Mouse (Mus musculus) cerebellum, adult 11 months (tissue): ENCODE results near the gene A030003K21Rik.
"Not testable (repeated sequence)": the region's sequence is repeated elsewhere in the genome, so short reads cannot be mapped to it uniquely, and the experiment has no call there.

Source experiments
- DNase-seq: peaks from one replicate; pipeline ENCODE4 v3.0.0; 2022

A030003K21Rik gene

GRCm38 (mm10) chr1:82943295-82943694, at the start of gene A030003K21Rik:
Gene A030003K21Rik, minus strand, starts transcription at chr1:82943388.
- not testable (repeated sequence) for DNase-seq

- DNase-seq, result no peak
Measured at GRCm38 (mm10) chr1:82992093-82992492, 48.9 kb upstream of the A030003K21Rik start.

DNA sequence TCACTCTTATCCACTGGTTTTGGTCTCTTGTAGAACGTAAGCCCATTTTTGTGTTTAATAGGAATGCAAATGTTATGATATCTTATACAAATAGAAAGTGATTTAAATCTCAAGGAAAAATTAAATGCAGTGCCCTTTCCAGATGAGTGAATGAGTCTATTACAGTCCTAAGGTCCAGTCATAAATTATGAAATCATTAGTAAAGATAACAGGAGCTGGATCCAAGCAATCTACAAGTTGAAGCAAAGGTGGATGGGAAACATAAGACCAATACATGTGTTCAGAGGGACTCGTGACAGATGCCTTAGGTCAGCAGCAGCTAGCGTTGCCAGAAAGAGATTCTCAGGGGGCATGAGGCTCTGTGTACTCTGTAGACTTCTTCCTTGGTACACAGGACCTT, 48.4 kb upstream of the A030003K21Rik start:
- no peak for DNase-seq

- no peak for DNase-seq
Measured at GRCm38 (mm10) chr1:82991062-82991461, 47.9 kb upstream of the A030003K21Rik start.

GRCm38 (mm10) chr1:82987530-82988198, 44.5 kb upstream of the A030003K21Rik start:
- DNase-seq, result peak; percentile 3

GRCm38 (mm10) chr1:82986738-82987137, 43.5 kb upstream of the A030003K21Rik start:
- DNase-seq, result no peak

- no peak for DNase-seq
Measured at GRCm38 (mm10) chr1:82977840-82978239, 34.7 kb upstream of the A030003K21Rik start.

DNA sequence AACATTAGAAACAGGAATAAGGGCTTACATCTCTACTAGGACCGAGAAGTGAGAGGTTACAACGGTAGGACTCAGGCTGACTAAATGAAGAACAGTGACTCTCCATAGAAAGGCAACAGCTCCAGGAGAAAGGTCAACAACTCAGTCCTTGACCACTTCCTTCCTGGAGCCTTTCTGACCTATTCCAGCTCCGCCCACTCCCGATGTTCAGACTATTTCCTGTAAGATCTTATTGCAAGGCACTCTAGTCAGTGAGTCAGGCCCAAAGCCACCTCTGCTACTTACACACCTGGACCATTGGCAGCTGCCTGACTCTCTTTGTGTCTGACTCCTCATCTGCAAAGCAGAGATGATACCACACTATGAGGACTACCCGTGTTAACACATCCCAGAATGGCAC, 32.6 kb upstream of the A030003K21Rik start:
- no peak for DNase-seq

DNA sequence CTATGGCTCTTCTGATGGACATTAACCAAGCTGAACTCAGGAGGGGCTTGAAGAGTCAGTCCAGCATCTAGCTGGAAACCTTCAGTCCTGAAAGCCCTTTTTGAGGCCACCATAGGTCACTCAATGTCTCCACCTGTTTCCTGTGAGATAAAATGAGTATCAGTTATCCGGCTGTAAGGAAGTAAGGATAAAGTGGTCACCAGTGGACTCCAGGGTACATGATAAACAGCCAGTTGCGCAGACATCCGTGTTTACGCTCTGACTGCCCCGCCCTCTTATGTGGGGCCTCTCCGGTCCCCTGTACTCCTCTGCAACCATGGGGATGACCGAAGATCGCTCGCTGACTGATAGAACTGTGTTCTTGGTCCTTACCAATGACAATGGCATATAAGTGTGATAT, 31.2 kb upstream of the A030003K21Rik start:
- no peak for DNase-seq

DNA sequence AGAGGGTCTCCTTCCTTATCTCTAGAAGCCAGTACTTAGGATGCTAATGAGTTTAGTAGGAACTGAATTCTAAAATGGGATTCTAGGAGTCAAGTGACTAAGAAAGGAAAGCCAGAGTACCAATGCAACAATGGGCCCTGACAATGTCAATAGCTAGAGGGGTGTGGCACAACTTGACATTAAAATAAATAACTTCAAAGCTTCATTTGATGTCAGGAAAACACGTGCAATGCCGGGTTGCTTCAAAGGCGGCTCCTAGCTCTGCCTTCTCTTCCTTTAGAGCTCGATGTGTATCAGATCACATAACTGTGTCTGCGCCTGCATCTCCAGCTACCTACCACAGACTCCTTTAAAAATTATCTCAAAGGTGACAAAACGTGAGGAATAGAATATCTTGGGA, 30.7 kb upstream of the A030003K21Rik start:
- no peak for DNase-seq

GRCm38 (mm10) chr1:82973244-82973643, 30.1 kb upstream of the A030003K21Rik start:
- DNase-seq, result no peak

DNA sequence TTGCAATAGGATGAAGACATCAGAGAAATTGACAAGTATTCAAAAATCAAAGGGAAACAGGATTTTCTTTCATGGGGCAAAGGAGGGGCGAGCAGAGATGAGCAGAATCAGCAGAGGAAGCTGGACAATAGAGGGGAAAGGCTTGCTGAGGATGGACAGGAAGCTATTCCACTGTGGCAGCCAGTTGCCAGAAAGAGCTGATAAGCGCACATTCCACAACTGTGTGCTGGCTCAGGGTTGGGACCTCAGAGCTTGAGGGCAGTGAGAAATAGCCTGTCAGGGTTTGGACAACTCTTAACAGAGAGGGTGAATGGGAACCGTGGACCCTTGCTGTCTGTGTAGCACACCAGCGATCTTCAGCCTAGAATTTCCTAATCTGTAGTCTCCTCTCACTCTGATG, 28.9 kb upstream of the A030003K21Rik start:
- DNase-seq, result no peak

DNA sequence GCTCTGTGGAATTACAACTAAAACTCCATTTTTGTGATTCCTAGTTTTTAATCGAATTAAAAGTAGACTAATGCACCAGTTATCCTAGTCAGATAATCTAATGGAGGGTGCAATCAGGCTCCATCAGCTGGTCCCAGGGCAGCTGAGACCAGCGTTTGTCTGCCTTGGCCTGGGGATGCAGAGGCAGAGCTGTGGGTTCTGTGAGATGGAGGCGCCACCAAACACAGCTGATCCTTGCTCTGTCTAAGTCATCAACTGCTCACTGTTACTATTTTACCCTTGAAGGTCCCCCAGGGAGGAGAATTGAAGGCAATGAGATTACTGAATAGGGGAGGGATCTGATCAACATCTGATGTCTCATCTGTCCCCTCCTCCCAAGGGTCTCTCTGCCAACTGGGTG, 23.2 kb upstream of the A030003K21Rik start:
- DNase-seq, result no peak

GRCm38 (mm10) chr1:82959870-82960385, 16.7 kb upstream of the A030003K21Rik start, which contains the start of gene Gm47955:
Gene Gm47955, plus strand, starts transcription at chr1:82960286.
- DNase-seq, result no peak

- not testable (repeated sequence) for DNase-seq
Measured at GRCm38 (mm10) chr1:82955913-82956312, 12.7 kb upstream of the A030003K21Rik start, which contains the start of gene Gm7544. Gene Gm7544, minus strand, starts transcription at chr1:82956013.

GRCm38 (mm10) chr1:82948601-82949000, 5.4 kb upstream of the A030003K21Rik start:
- no peak for DNase-seq

- DNase-seq, result not testable (repeated sequence)
Measured at GRCm38 (mm10) chr1:82946029-82946428, 2.8 kb upstream of the A030003K21Rik start.

DNA sequence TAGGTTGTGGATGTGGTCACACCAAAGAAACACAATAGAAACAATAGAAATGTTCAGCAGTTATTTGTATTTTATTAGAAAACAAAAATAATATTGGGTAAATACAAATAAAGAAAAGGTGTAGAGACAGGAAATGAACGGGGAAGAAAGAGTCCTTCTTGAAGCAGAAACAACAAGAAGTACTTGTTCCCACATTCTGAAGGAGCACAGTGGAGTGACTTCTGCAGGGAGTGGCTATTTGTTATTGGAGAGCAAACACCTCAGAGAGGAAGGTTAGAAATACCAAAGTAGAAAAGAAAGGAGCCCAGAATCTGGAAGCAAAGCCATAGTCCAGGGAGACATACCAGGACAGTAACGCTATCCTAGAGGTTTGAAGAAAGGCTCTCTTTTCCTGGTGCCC, 683 bp downstream of the A030003K21Rik start:
- not testable (repeated sequence) for DNase-seq

- no peak for DNase-seq
Measured at GRCm38 (mm10) chr1:82938666-82939065, 4.5 kb downstream of the A030003K21Rik start.

DNA sequence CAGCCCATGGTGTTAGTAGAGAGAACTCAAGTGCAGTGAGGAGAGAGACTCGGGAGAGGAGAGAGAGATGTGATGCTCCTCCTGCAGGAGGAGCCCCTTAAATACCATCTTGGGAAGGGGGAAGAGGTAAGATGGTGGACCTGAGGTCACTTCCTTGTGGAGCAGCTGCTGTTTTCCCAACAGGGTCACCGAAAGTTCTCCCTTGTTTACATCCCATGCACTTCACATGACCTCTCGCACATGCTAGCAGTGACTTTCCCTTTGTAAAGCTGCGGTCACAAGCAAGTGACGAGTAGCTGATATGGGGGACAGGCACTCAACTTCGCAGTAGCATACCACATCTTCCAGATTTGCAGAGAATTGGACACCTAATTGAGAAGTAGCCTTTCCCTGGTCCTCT, 11.9 kb downstream of the A030003K21Rik start, which contains the start of gene Gm6217:
Gm6217 (minus strand) TSS at position 74 of the 400 bp plus-strand sequence.
- not testable (repeated sequence) for DNase-seq

- DNase-seq, result not testable (repeated sequence)
Measured at GRCm38 (mm10) chr1:82930558-82930957, 12.6 kb downstream of the A030003K21Rik start.

DNA sequence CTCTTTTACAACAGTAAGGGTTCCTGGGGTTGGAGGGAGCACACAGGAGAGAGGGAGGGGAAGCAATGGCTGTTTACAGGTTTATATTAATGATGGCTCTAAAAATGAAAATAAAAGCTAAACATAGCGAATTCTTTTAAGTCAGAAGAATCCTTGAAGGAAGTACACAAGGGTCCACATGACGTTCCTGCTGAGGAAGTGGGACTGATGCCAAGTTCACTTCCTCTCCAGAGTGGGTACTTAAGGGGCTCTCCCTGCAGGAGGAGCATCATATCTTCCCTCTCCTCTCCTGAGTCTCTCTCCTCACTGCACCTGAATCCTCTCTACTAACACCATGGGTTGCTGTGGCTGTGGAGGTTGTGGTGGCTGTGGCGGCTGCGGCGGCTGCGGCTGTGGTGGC, 18.5 kb downstream of the A030003K21Rik start, which contains the start of gene A030014E15Rik:
A030014E15Rik (plus strand) TSS at position 268 of the 400 bp plus-strand sequence.
- no peak for DNase-seq

DNA sequence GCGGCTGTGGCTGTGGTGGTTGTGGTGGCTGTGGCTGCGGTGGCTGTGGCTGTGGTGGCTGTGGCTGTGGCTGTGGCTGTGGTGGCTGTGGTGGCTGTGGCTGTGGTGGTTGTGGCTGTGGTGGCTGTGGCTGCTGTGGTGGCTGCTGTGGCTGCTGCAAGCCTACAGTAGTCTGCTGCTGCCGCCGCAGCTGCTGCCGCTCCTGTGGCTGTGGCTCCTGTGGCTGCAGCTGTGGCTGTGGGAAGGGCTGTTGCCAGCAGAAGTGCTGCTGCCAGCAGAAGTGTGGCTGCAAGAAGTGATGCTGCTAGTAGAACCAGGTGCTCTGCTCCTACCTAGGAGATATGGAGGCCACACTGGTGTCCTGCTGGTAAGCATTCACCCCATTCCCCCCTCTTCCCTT, 29.8 kb downstream of the A030003K21Rik start:
- DNase-seq, result not testable (repeated sequence)

DNA sequence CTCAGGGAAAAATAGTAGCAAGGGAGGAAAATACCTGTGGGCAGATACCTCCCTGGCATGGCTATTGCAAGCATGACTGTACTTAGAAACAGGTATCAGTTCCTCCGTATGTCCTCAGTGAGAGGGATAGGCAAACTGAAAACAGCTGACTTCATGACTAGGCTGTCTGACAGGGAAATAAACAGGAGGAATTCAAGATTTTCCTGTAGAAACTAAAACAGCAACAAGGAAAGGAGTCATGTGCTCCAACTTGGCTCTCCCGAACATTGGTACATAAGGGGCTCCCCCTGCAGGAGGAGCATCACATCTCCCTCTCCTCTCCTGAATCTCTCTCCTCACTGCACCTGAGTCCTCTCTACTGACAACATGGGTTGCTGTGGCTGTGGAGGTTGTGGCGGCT, 30.2 kb downstream of the A030003K21Rik start, which contains the start of gene A030005L19Rik:
A030005L19Rik (plus strand) TSS at position 301 of the 400 bp plus-strand sequence.
- no peak for DNase-seq
